Mouse (Mus musculus) neural tube, embryonic 12.5 days (tissue): Measurements from ENCODE around the gene Svs1. TPM values are rescaled to one million over a fixed set of nuclear protein-coding genes. Genes with fewer than 3 reads are reported as not detected.

Experiments used
- ATAC-seq: fragments of 200-750 bp; cut with Nextera tagmentation; 2 replicates; pipeline ENCODE4 v1.8.0; 2017; ENCODE audit warnings: low read depth, mild to moderate bottlenecking, moderate TSS enrichment, moderate library complexity; ENCODE audit not compliant: low FRiP score
- H3K27ac ChIP-seq: fragments of 300-500 bp; sonication (generic); 2 replicates; pipeline ENCODE4 v1.5.1; 2016
- H3K27me3 ChIP-seq: fragments of 300-500 bp; sonication (generic); replicated peaks from 2 replicates; pipeline ENCODE4 v1.6.1; 2016; ENCODE audit warnings: mild to moderate bottlenecking
- H3K36me3 ChIP-seq: fragments of 300-500 bp; sonication (generic); 2 replicates; pipeline ENCODE4 v1.6.1; 2016; ENCODE audit warnings: mild to moderate bottlenecking
- H3K4me1 ChIP-seq: fragments of 300-500 bp; sonication (generic); 2 replicates; pipeline ENCODE4 v1.6.1; 2016
- H3K4me2 ChIP-seq: fragments of 300-500 bp; sonication (generic); replicated peaks from 2 replicates; pipeline ENCODE4 v1.6.1; 2016; ENCODE audit warnings: mild to moderate bottlenecking
- H3K4me3 ChIP-seq: fragments of 300-500 bp; sonication (generic); 2 replicates; pipeline ENCODE4 v1.5.1; 2016
- H3K9ac ChIP-seq: fragments of 300-500 bp; sonication (generic); 2 replicates; pipeline ENCODE4 v1.6.1; 2016; ENCODE audit warnings: mild to moderate bottlenecking
- H3K9me3 ChIP-seq: fragments of 300-500 bp; sonication (generic); 2 replicates; pipeline ENCODE4 v1.6.1; 2016; ENCODE audit warnings: mild to moderate bottlenecking
- WGBS: fragments of 180-500 bp; shearing (Covaris S2); methylation state at CpG from one replicate; pipeline ENCODE4 v1.1.7; 2016; 5-methylcytosine and 5-hydroxymethylcytosine counted together
- polyA plus RNA-seq: library from polyadenylated mRNA; unstranded; fragments of >200 nt; fragmentation: Nextera tagmentation; extraction: Ambion mirVana; gene quantifications from 2 replicates; pipeline ENCODE4 v1.2.1, GENCODE M21; 2016

Svs1 gene
- polyA plus RNA-seq, 1 experiment from 2014 or later: not detected

DNA sequence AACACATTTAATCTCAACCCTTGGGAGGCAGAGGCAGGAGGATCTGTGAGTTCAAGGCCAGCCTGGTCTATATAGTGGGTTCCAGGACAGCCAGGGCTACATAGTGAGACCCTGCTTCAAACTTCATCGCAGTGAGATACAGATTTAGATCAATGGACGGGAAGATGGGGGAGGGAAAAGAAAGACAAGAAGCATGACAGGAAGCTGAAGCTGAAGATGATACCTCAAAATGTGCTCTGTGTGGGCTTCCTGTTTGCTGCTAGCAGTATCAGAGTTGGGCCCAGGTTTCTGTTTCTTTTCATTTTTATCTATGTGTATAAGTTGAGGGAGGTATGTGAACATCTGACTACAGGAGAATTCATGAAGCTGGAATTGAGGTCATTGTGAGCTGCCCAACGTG, 26.8 kb downstream of the Svs1 start:
- Histone ChIP-seq H3K9ac (no peak overlapping the region), H3K4me2 (no peak overlapping the region), H3K36me3 (no peaks in the 10 kb centered on the region), H3K9me3 (no peaks in the 10 kb centered on the region), H3K4me3 (no peak overlapping the region), H3K27me3 (no peaks in the 10 kb centered on the region), H3K27ac (no peak overlapping the region), H3K4me1 (no peaks in the 10 kb centered on the region)
- no peak for ATAC-seq
- WGBS: 88% methylated on average over 3 of the region's 3 CpGs

GRCm38 (mm10) chr6:49017150-49017549, 30.5 kb downstream of the Svs1 start:
- 79% methylated on average over 12 of the region's 12 CpGs for WGBS
- H3K9ac ChIP-seq: no peak overlapping the region
- no peaks in the 10 kb centered on the region for H3K36me3 ChIP-seq
- no peak overlapping the region for H3K4me3 ChIP-seq
- H3K4me1 ChIP-seq: peaks cover 7% of the 10 kb centered on the region; the same call in 1 of the 2 replicates
- H3K27ac ChIP-seq: no peak overlapping the region
- no peak overlapping the region for H3K4me2 ChIP-seq
- ATAC-seq: no peak
- no peaks in the 10 kb centered on the region for H3K27me3 ChIP-seq
- no peaks in the 10 kb centered on the region for H3K9me3 ChIP-seq

GRCm38 (mm10) chr6:49019341-49019740, 32.7 kb downstream of the Svs1 start:
- no peak overlapping the region for H3K27ac ChIP-seq
- H3K9me3 ChIP-seq: no peaks in the 10 kb centered on the region
- no peaks in the 10 kb centered on the region for H3K27me3 ChIP-seq
- no peak overlapping the region for H3K9ac ChIP-seq
- ATAC-seq: no peak
- H3K4me2 ChIP-seq: no peak overlapping the region
- 87% methylated on average over 1 of the region's 1 CpGs for WGBS
- H3K36me3 ChIP-seq: no peaks in the 10 kb centered on the region
- H3K4me3 ChIP-seq: no peak overlapping the region
- H3K4me1 ChIP-seq: peaks cover 7% of the 10 kb centered on the region; the same call in 1 of the 2 replicates

DNA sequence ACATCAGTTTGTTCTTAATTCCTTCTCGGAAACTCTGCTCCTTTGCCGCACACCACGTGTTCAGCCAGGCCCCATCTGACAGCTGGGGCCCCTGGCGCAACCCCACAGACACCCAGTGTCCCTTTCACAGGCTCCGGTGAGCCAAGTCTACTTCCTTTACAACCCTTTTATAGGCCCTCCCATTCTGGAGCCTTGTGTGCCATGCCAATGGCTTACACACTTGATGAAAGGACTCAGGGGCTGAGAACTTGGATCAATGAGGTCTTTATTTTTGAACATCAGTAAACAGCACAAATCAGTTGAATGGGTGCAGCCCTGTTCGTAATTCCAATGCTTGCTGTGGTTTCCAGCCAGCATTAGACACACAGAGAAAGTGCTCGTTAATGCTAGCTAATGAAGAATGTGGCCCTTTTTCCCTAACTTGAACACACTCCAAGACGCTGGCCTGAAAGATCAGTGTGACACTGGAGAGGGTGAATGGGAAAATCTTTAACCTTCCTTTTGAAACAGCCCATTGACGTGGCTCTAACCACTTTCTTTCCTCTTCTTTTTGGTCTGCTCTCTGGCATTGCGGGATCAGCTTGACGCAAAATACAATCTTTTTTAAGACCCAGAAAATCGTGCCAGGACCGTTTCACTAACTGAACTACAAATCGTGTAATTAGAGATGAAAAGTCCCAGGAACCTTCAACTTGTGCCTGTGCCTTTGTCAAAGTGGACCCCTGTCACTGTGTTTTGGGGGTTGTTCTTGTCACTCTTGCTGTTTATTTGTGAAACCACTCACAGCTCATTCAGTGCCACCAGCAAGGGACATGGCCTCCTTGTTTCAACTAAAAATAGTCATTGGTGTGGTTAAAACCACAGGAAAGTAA, 34.7 kb downstream of the Svs1 start:
- peak; percentile 63 for ATAC-seq
- Histone ChIP-seq H3K4me3 (no peak overlapping the region), H3K27me3 (no peaks in the 10 kb centered on the region), H3K36me3 (no peaks in the 10 kb centered on the region), H3K9me3 (no peaks in the 10 kb centered on the region), H3K27ac (no peak overlapping the region), H3K4me1 (peaks cover 7% of the 10 kb centered on the region; the same call in 1 of the 2 replicates), H3K4me2 (no peak overlapping the region), H3K9ac (no peak overlapping the region)
- whole genome bisulfite sequencing: 41% methylated on average over 14 of the region's 14 CpGs

DNA sequence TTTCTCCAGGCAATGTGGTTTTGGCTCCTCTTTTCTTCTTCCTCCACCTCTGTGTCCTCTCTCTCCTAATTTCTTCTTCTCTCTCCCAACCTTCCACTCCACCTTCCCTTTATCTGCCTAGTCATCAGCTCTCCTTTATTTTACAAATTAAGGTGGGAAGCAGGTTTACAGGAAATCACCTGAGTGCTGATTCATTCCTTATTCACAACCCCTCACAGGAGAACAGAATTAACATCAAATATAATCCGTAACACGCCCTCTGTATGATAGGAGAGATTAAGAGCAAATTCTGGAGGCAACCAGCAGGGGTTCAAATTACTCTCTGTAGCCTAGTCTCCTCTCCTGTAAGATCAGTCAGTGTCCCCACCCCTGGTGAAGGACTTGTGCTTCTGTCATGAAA, 35.7 kb downstream of the Svs1 start:
- H3K36me3 ChIP-seq: no peaks in the 10 kb centered on the region
- H3K4me1 ChIP-seq: peaks cover 7% of the 10 kb centered on the region; the same call in 1 of the 2 replicates
- H3K9ac ChIP-seq: no peak overlapping the region
- no peaks in the 10 kb centered on the region for H3K9me3 ChIP-seq
- ATAC-seq: no peak
- H3K4me3 ChIP-seq: no peak overlapping the region
- no peak overlapping the region for H3K27ac ChIP-seq
- WGBS: 90% methylated on average over 2 of the region's 2 CpGs
- no peak overlapping the region for H3K4me2 ChIP-seq
- H3K27me3 ChIP-seq: no peaks in the 10 kb centered on the region

DNA sequence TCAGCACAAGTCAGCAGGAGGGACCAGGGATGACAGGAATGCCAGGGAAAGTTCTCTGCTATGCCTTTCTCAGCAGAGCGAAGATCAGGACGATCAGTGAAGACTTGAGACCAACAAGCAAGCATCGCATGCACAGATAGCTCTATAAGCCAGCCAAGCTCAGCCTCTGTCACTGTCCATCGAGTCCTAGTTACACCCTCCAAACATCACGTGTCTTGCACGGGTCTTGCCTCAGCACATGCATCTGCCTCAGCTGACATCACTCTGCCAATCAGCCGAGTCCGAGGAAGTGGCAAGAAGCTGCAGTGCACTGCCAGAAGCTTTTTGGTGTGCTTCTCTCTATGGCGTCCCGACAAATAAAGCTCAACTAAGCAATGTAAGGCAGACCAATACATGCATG, 36.7 kb downstream of the Svs1 start:
- Histone ChIP-seq H3K27ac (no peak overlapping the region), H3K27me3 (no peaks in the 10 kb centered on the region), H3K4me1 (peaks cover 7% of the 10 kb centered on the region; the same call in 1 of the 2 replicates), H3K36me3 (no peaks in the 10 kb centered on the region), H3K4me2 (no peak overlapping the region), H3K9me3 (no peaks in the 10 kb centered on the region), H3K4me3 (no peak overlapping the region), H3K9ac (no peak overlapping the region)
- WGBS: 86% methylated on average over 10 of the region's 10 CpGs
- no peak for ATAC-seq

DNA sequence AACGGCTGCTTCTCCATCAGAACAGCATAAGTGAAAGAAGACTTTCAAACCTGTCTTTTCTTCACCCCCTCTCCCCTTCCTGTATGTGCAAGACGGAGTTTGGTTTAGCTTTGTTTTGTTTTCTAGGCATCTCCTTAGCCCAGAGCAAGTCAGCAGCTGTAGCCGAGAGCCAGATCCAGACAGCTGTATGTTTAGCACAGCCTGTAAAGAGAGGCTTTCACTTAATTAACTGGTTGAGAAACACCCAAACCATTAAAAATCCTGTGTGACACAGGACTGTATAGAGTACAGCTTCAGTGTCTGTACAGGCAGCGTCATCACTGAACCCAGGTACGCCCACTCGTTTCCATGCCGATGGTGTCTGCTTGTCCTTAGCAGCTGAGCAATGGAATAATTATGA, 38.6 kb downstream of the Svs1 start:
- no peaks in the 10 kb centered on the region for H3K27me3 ChIP-seq
- H3K4me1 ChIP-seq: peaks cover 7% of the 10 kb centered on the region; the same call in 1 of the 2 replicates
- no peak overlapping the region for H3K4me3 ChIP-seq
- no peak overlapping the region for H3K27ac ChIP-seq
- H3K9ac ChIP-seq: no peak overlapping the region
- H3K9me3 ChIP-seq: no peaks in the 10 kb centered on the region
- WGBS: 86% methylated on average over 7 of the region's 7 CpGs
- H3K4me2 ChIP-seq: no peak overlapping the region
- no peak for ATAC-seq
- H3K36me3 ChIP-seq: no peaks in the 10 kb centered on the region

GRCm38 (mm10) chr6:49026496-49026895, 39.8 kb downstream of the Svs1 start:
- no peaks in the 10 kb centered on the region for H3K9me3 ChIP-seq
- H3K27me3 ChIP-seq: no peaks in the 10 kb centered on the region
- 93% methylated on average over 5 of the region's 5 CpGs for WGBS
- H3K4me1 ChIP-seq: no peaks in the 10 kb centered on the region
- H3K4me3 ChIP-seq: no peak overlapping the region
- no peak overlapping the region for H3K4me2 ChIP-seq
- H3K36me3 ChIP-seq: no peaks in the 10 kb centered on the region
- no peak for ATAC-seq
- no peak overlapping the region for H3K9ac ChIP-seq
- H3K27ac ChIP-seq: no peak overlapping the region

GRCm38 (mm10) chr6:49028019-49028418, 41.4 kb downstream of the Svs1 start:
- Histone ChIP-seq H3K9me3 (no peaks in the 10 kb centered on the region), H3K4me3 (no peak overlapping the region), H3K36me3 (no peaks in the 10 kb centered on the region), H3K27ac (no peak overlapping the region), H3K27me3 (no peaks in the 10 kb centered on the region), H3K9ac (no peak overlapping the region), H3K4me1 (no peaks in the 10 kb centered on the region), H3K4me2 (no peak overlapping the region)
- no peak for ATAC-seq
- WGBS: 83% methylated on average over 6 of the region's 6 CpGs

GRCm38 (mm10) chr6:49028708-49029107, 42.0 kb downstream of the Svs1 start:
- H3K36me3 ChIP-seq: no peaks in the 10 kb centered on the region
- no peak overlapping the region for H3K27ac ChIP-seq
- ATAC-seq: no peak
- H3K9ac ChIP-seq: no peak overlapping the region
- no peak overlapping the region for H3K4me3 ChIP-seq
- WGBS: 80% methylated on average over 3 of the region's 3 CpGs
- H3K9me3 ChIP-seq: no peaks in the 10 kb centered on the region
- no peak overlapping the region for H3K4me2 ChIP-seq
- H3K4me1 ChIP-seq: no peaks in the 10 kb centered on the region
- no peaks in the 10 kb centered on the region for H3K27me3 ChIP-seq

GRCm38 (mm10) chr6:49031230-49031629, 44.6 kb downstream of the Svs1 start:
- H3K36me3 ChIP-seq: no peaks in the 10 kb centered on the region
- no peaks in the 10 kb centered on the region for H3K9me3 ChIP-seq
- no peak for ATAC-seq
- no peak overlapping the region for H3K27ac ChIP-seq
- no peaks in the 10 kb centered on the region for H3K4me1 ChIP-seq
- WGBS: 89% methylated on average over 4 of the region's 4 CpGs
- no peak overlapping the region for H3K4me2 ChIP-seq
- H3K4me3 ChIP-seq: no peak overlapping the region
- H3K27me3 ChIP-seq: no peaks in the 10 kb centered on the region
- no peak overlapping the region for H3K9ac ChIP-seq

DNA sequence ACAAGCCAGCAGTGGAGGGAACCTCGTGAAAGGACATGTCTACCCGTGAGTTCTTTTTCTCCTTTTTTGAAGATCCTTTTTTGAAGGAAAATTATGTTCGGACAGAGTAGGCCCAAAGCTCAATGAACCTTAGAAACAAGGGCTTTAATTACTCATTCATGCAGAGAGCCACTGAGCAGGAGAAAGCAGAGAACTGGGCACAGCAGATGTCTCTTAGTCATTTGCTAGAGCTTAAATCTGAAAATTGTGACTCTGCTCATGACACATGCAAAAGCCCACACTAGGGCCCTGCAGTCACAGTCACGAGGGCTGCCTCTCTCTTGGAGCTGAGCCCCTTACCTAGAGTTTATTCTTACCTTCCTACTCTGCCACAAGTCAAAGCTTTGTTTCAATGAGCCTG, 46.1 kb downstream of the Svs1 start:
- Histone ChIP-seq H3K4me3 (no peak overlapping the region), H3K9ac (no peak overlapping the region), H3K4me1 (no peaks in the 10 kb centered on the region), H3K4me2 (no peak overlapping the region), H3K27me3 (peaks cover 5% of the 10 kb centered on the region; the same call in 1 of the 2 replicates), H3K9me3 (no peaks in the 10 kb centered on the region), H3K27ac (no peak overlapping the region), H3K36me3 (no peaks in the 10 kb centered on the region)
- 73% methylated on average over 4 of the region's 4 CpGs for WGBS
- no peak for ATAC-seq
